Mouse (Mus musculus) left cerebral cortex, postnatal 10 days (tissue): Measurements from ENCODE around the gene Itpkb. TPM values are rescaled to one million over a fixed set of nuclear protein-coding genes. Genes with fewer than 3 reads are reported as not detected.

Experiments used
- DNase-seq, 2 experiments: peaks; one replicate each; pipeline ENCODE4 v3.0.0; 2021 to 2022; ENCODE audit warnings: low spot score in 2 of 2, mixed read lengths in 1 of 2; ENCODE audit errors: extremely low spot score in 1 of 2
- intact Hi-C: fragments of 180-260 bp; cut with DNase I; formaldehyde crosslinking; loops from one replicate; pipeline ENCODE4 v1.15.1; 2025
- total RNA-seq, 2 experiments: library from RNA; stranded (reverse); gene quantifications; 2 replicates each; pipeline ENCODE4 v1.2.3; 2021

Itpkb gene
- total RNA-seq, 2 experiments from 2014 or later: 11.6 to 12.9 TPM

GRCm38 (mm10) chr1:180403694-180404606 lies 73.7 kb downstream of the Itpkb start:
- peak in 1 of 2 experiments; percentile 63 for DNase-seq
- intact Hi-C loops: no loop called here

GRCm38 (mm10) chr1:180404706-180405105 lies 74.4 kb downstream of the Itpkb start:
- DNase-seq: no peak
- intact Hi-C loops: no loop called here

GRCm38 (mm10) chr1:180405576-180406335 lies 75.5 kb downstream of the Itpkb start:
- intact Hi-C loops: loop anchor here (2.0 kb wide), 2 partner anchors 75 to 137 kb away; partner anchors contain the start of gene Itpkb
- DNase-seq: peak in 1 of 2 experiments; percentile 76

GRCm38 (mm10) chr1:180406336-180407035 lies 76.2 kb downstream of the Itpkb start:
- DNase-seq: no peak
- intact Hi-C loops: loop anchor here (2.0 kb wide), 2 partner anchors 76 to 138 kb away; partner anchors contain the start of gene Itpkb

GRCm38 (mm10) chr1:180407171-180407671 lies 76.9 kb downstream of the Itpkb start:
- DNase-seq: no peak
- intact Hi-C loops: loop anchor here (2.0 kb wide), 2 partner anchors 76 to 138 kb away; partner anchors contain the start of gene Itpkb

GRCm38 (mm10) chr1:180407727-180408719 lies 77.7 kb downstream of the Itpkb start:
- intact Hi-C loops: loop anchor here (2.0 kb wide), 2 partner anchors 77 to 139 kb away; partner anchors contain the start of gene Itpkb
- DNase-seq: no peak

GRCm38 (mm10) chr1:180408832-180409231 lies 78.5 kb downstream of the Itpkb start:
- no peak for DNase-seq
- intact Hi-C loops: no loop called here

- intact Hi-C loops: no loop called here
- DNase-seq: no peak
Measured at GRCm38 (mm10) chr1:180409771-180410170, 79.5 kb downstream of the Itpkb start.

- DNase-seq: no peak
- intact Hi-C loops: no loop called here
Measured at GRCm38 (mm10) chr1:180410306-180410705, 80.0 kb downstream of the Itpkb start.

GRCm38 (mm10) chr1:180415064-180415463 lies 84.8 kb downstream of the Itpkb start:
- intact Hi-C loops: no loop called here
- DNase-seq: no peak

- DNase-seq: no peak
- intact Hi-C loops: no loop called here
Measured at GRCm38 (mm10) chr1:180415836-180416235, 85.6 kb downstream of the Itpkb start.

- intact Hi-C loops: no loop called here
- peak in 1 of 2 experiments; percentile 54 for DNase-seq
Measured at GRCm38 (mm10) chr1:180417118-180417517, 86.8 kb downstream of the Itpkb start.

GRCm38 (mm10) chr1:180419059-180419458 lies 88.8 kb downstream of the Itpkb start:
- no peak for DNase-seq
- intact Hi-C loops: no loop called here

GRCm38 (mm10) chr1:180420496-180421164 lies 90.3 kb downstream of the Itpkb start:
- intact Hi-C loops: loop anchor here (10.0 kb wide), 1 partner anchor 246 kb away; no protein-coding TSS in a partner anchor
- DNase-seq: no peak

- intact Hi-C loops: loop anchor here (10.0 kb wide), 1 partner anchor 247 kb away; no protein-coding TSS in a partner anchor
- DNase-seq: no peak
Measured at GRCm38 (mm10) chr1:180421165-180421909, 91.1 kb downstream of the Itpkb start.
